Mouse (Mus musculus) heart, postnatal 10 days (tissue): Measurements from ENCODE around the gene Dhdds. TPM values are rescaled to one million over a fixed set of nuclear protein-coding genes. Genes with fewer than 3 reads are reported as not detected.
A peak's percentile ranks its signal among the peaks of the same experiment; 100 is the strongest.

Source experiments
- DNase-seq, 2 experiments: peaks; one replicate each; pipeline ENCODE4 v3.0.0; 2021
- intact Hi-C: fragments of 180-260 bp; cut with DNase I; formaldehyde crosslinking; loops from one replicate; pipeline ENCODE4 v1.15.1; 2025
- total RNA-seq, 2 experiments: library from RNA; stranded (reverse); gene quantifications; 2 replicates each; pipeline ENCODE4 v1.2.3; 2021

Dhdds gene
- 10 to 100 TPM; 31.4 to 33.9 TPM for total RNA-seq

DNA sequence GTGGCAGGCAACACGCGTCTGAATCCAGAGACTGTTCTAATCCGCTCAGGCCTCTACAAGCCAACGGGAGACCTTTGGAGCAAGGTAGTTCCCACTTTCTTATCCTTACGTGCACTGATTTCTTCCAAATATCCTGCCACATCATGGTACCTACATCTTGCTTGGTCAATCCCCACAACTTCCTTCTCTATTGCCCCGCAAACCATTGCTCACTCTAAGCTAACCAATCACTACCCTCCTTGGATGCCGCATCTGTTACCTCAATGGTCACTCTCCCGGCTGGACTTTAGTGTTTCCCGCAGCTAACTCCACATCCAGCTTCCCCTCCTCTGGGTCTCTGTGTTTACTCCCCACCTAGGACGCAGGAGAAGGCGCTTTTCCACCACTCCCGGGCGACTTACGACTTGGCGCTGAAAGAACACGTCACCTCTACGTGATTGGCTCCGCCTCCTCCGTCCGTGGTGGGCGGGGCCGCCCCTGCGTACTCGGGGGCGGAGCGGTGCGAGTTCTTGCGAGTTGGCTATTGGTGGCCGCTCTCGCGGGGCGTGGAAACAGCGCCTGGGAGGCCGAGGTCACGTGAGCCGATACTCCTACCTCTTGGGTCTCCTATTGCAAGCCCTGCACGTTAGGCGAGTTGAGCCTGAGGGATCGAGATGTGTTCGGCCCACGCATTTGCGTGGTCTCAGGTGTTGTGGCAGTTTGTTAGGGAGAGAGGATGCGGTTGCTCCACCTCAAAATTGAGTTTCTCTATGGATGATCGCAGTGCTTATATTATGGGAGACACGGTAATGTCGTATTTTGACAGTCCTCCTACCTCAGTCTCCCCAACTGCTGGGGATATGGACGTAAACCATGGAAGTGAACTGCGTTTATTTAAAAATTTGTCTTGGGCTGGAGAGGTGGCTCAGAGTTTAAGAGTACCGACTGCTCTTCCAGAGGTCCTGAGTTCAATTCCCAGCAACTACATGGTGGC lies at the start of gene Dhdds:
Gene Dhdds (minus strand): TSS at position 453 of the 973 bp plus-strand sequence.
- DNase-seq = peak; percentile 96
- intact Hi-C loops = no loop called here

DNA sequence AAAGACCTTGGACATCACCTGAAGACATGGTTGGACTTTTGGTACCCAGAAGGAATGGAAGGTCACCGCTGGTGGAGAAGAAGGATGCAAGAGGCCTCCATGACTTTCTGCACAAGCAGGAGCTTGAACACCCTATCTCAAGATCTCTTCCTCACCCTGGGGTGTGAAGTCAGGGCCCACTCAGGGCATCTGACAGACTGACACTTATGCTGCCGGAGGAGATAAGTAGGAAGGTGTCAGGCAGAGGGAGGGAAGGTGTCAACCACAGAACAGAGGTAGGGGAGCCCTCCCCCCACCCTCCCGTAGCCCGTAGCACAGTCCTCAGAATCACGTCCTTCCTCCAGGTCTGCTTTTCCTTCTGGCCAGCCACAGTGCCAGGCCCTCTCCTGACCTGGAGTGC lies 46.9 kb upstream of the Dhdds start:
- no peak for DNase-seq
- intact Hi-C loops = no loop called here

DNA sequence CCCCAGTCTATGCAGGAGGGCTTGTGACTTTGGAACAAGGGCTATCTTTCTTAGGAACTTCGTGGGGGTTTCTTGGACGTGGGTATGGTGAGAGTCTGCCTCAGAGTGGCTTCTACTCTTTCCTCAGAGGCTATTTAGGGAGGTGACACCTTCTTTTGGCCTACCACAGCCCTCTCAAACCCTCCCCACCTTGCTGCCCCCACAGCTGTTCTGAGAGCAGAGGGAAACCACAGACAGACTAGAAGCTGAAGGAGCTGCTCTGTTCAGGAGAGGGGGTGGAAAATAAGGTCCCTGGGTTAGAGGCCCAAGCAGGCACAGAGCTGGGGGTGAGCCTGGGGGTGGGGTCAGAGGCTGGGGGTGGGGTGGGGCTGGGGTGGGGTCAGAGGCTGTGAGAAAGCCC lies 42.3 kb upstream of the Dhdds start:
- intact Hi-C loops = no loop called here
- DNase-seq = no peak

DNA sequence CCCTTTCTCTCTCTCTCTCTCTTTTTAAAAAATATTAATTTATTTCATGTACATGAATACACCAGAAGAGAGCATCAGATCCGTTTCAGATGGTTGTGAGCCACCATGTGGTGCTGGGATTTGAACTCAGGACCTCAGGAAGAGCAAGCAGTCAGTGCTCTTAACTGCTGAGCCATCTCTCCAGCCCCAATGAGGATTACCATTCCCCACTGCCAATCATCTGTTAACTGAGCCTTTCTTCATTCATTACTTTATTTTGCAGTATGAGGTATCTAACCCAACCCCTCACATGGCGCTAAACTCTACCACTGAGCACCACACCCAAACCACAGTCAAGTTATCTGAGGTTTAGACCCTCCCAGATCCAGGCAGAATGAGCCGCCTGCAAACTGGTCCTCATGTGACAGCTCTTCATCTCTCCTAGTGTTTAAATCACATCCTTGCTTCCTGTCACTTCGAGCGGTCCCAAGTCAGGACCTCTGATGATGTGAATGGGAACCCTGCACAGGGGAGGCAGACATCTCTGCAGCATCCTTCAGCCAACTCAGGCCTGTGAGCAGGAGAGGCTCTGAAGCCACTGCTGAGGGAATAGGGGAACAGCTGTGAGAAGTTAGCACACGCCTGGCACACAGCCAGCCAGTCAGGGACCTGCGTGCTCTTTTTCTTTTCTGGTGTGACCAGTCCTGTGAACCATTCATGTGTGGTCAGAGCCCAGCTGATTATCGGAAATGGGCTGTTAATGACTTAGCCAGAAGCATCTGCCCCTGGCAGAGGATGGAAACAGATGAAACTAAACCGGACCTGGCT lies 40.8 kb upstream of the Dhdds start:
- DNase-seq = peak; percentile 27 to 38
- intact Hi-C loops = no loop called here

DNA sequence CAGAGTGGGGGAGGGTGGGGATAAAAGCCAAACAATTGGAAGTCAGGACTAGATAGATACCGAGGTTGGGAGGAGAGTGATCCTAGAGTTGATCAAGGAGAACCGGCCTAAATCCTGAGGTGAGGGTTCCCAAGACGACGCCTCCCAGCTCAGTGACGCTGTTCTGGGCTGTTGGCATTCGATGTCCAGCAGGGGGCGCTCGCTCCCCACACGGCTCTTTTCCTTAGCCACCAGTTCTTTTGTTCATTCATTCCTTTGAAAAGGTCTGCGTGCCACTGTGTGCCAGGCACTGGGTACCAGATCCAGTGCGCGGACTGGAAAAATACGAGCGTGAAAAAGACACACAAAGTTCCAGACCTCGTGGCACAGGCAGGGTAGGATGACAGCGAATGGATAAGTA lies 35.2 kb upstream of the Dhdds start:
- intact Hi-C loops = loop anchor here (1.0 to 5.0 kb wide), 4 partner anchors 43 to 256 kb away; no protein-coding TSS in a partner anchor
- peak; percentile 72 to 86 for DNase-seq

DNA sequence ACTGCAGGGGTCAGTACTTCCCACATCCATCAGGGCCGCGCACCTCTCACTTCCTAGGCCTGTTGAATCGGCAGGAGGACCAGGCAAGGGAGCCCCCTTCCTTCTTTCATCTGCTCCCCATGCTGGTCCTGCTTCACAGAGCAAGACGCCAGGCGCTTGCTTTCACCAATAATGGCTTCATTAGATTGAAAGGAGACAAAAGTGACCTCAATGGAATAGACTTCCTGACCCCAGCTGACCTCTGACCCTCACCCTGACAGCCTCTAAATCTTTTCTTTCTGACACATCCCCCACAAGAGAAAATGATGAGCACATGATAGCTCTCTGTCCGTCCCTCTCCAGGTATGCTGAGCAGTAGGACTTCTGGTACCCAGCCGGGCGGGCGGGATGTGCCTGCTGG lies 25.1 kb upstream of the Dhdds start:
- intact Hi-C loops = no loop called here
- DNase-seq = no peak

DNA sequence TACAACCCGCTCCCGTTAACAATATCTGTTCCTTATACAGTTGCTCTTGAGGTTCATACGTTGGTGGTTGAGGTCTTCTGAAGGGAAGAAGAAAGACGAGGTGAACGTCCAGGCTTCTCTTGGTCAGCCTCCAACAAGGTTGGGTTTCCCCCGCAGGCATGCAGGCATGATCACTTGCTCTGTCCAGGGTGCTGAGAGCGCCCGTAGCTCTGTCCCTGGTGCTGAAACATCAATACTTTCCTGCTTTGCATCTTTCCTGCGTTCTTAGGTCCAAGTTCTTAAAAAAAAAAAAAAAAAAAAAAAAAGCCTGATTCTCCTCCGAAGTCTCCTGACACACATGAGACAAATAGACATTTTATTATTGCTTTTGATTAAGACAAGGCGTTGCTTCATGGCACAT lies 19.9 kb upstream of the Dhdds start:
- peak; percentile 86 to 93 for DNase-seq
- intact Hi-C loops = no loop called here

DNA sequence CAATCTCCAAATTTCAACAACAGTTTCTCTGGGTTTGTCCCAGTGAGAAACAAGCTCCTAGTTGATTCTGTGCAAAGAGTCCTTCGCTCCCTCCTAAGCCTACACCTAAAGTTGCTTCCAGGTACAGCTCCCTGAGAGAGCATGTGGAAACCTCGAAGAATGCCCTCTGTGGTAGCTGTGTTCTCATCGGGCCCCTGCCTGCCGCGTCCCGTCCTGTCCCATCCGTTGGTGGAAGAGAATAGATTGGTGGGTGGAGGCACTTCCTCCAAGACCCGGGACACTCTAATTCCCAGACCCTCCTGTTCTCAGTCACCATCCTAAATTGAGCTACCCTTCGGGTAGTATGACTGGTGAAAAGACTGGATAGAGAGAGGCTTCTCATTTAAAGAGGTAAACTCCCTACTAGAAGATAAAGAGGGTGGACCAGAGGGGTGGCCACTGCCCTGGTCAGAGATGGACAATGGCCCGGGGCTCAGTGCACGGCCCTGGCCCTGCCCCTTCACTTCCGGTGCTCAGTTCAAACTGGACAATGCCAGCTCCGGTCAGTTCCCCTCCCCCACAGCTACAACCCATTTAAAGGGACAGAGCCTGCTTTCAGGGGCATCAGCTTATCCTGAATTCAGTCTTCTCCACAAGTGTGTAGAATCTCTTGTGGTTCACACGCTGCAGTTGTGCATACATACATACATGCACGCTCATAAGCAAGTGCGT lies 19.1 kb upstream of the Dhdds start:
- DNase-seq = no peak

DNA sequence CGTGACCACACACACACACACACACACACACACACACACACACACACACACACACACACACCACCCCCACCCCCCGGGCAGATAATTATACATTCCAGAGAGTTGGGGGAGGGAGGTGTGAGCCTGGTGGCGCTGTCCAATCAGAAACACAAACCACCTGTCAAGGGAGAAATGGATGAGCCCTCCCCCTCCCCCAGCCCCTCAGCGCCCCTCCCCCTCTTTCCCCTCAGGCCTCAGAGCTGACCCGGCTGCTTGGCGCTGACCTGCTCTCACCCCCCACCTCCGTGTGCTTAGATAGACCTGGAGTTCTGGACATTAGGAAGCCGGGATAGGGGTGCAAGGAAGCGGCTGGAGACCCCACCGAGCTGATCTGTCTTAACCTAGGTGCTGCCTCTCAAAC lies 18.5 kb upstream of the Dhdds start:
- intact Hi-C loops = no loop called here
- DNase-seq = no peak

More for the DNA sequence above, 19.1 kb upstream of the Dhdds start:
- intact Hi-C loops = no loop called here

DNA sequence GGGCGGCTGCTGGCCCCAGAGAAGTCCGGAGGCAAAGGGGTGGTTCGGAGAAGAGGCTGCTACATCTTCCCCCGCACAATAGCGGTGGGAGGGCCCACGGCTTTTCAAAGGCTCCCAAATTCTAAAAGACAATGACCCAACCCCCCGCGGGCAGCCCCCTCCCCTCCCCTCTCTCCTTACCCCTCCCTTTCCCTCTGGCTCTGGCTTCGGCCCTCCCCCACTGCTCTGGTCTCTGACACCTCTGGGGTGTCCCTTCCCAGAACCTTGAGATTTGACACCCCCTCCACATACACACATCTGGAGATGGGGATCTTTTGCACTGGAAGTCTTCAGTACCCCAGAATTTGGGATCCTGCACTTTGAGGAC lies 18.0 kb upstream of the Dhdds start, which contains the start of gene Lin28a:
Gene Lin28a (minus strand): TSS at position 63 of the 367 bp plus-strand sequence.
- intact Hi-C loops = no loop called here
- DNase-seq = no peak

DNA sequence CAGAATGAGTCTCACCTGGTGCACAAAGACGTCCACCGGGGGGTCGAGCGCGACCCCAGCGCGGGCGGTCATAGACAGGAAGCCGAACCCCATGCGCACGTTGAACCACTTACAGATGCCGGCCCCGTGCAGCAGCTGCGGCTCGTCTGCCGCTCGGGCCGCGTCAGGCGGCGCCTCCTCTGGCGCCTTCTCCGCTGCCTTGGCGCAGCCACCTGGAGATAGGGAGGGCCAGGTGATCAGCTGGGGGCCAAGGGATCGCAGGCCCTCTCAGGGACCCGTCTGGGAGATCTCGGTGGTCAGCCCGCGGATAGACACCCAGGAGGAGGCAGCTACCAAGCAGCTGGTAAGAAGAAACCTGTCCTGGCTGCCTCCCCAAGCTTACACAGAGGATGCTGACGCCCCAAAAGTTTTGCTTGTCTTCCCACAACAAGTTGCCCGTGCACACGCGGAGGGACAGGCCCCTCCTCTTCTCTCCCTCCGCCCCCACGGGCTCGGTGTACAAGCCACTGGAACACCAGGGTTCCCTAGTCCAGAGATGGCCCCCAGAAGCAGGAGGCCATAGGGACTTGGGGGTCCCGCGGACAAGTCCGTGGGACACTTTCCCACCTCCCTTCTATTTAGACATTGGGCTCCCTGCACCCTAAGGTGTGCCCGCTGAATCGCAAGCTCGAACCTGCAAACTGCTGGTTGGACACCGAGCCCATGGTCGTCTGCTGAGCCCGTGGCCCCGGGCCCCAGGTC lies 17.5 kb upstream of the Dhdds start:
- no peak for DNase-seq
- intact Hi-C loops = no loop called here

DNA sequence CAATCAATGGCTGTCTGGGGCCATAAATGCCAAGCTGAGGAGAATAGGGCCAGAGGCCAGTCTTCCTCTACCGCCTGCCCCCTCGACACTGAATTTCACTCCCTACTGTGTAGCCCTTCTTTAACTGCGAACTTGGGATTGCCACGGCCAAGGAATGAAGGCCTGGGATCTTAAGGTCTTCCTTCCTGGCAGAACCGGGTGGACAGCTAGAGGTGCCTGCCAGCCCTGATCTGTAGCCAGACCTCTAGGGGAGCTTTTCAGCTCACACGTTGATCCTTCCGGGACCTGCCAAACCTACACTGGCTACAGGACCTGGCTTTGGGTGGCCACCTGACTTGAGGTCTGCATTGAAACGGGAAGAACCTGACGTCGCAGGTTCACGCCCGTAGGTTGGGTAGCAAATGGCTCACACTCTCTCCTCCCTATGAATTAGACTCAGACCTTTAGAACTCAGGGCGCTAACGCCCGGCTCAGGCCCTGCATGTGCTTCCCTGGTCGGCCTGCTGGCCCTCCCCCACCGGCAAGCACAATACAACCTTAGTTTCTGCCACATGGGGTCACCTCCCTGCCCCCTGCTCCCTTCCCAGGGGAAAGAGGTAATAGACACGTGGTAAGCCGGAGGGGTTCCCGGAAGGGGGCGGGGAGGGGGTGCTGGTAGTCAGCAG lies 16.6 kb upstream of the Dhdds start:
- DNase-seq = no peak
- intact Hi-C loops = no loop called here

DNA sequence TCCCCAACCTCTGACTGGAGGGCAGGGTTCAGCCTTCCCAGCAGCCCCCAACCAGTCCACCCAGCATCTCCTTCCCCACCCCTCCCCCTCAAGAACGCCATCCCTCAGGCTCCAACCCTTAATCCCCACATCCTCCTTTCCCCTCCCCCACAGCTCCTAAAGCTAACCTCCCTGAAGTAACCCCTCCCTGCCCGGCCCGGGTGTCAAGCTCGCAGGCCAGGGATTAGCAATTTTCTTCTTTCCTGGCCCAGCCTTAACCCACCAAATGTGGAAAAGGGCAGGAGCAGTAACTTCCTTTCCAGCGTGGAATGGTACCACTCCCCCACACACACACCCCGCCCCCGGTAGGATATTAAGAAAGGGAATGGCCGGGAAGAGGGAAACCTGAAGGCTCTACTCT lies 16.0 kb upstream of the Dhdds start:
- DNase-seq = no peak
- intact Hi-C loops = no loop called here

DNA sequence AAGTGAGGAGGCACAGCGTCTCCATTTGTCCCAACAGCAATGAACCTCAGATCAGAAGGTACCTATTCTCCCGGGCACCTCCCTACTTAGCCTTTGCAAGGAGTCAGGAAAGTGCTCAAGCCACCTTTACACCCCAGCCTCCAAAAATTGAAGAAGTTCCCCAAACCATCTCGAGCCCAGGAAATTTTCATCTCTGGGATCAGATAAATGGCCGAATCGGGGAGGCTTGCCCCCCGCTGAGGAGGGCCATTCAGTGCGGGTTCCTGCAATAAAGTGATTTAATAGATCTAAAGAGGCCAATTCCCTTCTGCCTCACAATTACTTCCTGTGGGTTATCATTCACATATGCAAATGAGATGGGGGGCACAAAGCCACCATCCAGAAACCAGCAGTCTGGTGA lies 15.5 kb upstream of the Dhdds start:
- DNase-seq = no peak
- intact Hi-C loops = no loop called here

DNA sequence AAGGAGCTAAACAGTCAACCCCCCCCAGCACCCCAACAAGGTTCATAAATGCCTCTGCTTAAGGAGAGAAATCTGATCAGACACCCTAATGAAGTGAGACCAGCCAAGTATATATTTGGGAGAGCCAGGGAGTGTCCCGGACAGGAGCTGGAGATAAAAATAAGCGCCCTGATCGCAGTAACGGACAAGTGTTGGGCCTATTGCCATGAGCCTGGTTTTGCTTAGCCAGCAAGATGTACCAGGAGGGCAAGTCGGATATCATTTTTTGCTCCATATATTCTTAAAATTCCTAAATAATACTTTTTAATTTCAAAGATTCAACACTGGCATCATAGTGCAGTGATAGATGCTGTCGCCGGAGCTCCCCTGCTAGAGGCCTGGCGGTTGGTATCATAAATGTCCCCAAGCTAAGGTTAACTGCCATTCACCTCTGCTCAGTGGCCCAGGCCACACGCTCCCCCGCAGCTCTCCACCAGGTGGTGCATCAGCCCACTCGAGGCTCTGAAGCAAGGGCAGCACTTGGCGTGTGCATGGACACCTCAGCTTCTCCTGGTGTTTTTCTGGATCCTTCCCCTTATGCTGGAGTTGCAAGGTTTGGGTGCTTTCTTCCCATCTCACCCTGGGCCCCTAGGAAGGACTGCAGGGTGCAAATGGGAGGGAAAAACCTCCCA lies 12.3 kb upstream of the Dhdds start:
- intact Hi-C loops = no loop called here
- peak in 1 of 2 experiments; percentile 26 for DNase-seq

DNA sequence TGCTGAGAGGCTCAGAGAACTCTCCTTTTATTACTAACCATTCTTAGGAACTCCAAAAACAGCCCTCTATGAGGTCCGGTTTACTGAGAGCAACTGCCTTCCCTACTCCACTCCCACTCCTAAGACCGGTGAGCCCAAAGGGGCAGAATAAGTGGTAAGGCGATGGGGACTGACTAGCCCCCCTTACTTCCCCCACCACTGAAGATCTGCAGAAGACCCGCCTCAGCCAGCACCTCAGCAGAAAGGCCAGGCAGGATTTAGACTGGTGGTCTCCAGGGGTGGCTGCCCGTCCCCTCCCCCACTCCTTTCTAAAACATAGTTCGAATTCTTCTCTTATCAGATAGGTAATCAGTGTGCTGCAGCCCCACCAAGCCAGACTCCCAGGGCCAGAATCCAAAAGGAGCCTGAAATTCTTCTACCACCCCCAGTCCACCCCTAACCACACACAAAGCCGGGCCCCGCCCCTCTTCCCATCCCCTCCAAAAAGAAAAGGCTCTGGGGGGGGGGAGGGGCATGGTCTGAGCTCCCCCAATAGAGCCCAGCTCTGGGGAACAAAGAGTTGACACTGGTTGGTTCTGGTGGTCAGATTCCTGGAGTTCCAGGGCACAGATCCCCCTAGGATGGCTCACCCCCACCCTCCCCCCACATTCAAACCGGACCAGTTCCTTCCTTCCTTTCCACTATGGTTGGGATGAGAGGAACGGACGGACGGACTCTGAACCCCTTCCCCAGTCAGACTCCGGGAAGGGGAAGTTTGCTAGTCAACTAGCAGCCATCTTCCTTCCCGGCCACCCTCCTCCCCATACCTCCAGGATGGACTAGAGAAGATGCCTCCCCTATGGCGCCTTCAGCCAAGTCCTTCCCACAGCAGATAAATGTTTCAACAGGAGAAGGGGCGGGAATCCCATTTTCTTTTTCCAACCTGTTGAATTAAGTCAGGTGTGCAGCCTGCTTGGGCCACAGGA lies 11.0 kb upstream of the Dhdds start:
- DNase-seq = no peak
- intact Hi-C loops = no loop called here

DNA sequence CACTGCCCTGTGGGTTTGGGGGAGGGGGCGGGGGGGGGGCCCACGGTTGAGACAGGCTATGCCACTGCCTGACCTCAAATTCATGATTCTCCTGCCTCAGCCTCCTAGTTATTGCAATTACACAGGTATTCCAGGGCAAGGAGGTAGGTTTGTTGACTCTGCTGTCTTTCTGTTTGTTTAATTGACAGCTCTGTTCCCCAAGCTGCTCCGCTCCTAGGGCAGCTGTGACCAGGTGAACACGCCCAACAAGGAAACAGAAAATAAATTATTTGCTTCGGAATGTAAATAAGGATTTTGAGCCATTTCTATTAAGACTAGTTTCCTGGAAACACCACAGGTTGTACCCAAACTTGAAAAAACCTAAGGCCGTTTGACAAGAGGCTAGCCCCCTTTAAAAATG lies 9.0 kb upstream of the Dhdds start:
- intact Hi-C loops = no loop called here
- no peak for DNase-seq

DNA sequence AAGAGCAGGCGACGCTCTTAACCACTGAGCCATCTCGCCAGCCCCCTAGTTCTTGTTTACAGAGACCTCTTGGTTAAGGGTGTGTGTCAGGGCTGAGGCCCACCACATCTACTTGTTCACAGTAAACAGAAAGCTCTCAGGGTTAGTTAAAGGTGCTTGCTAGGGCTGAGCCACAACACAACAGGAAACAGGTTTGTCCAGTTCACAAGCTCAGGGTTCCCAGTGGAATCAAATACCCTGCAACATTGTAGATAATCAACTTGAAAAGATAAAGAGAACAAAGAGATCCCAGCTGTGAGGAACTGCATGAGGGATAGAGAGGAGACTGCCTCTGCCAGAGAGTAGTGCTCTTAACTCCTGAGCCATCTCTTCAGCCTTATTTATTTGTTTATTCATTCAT lies 6.1 kb upstream of the Dhdds start:
- intact Hi-C loops = no loop called here
- no peak for DNase-seq
